Mouse (Mus musculus) layer of hippocampus, adult 18-20 months (tissue): ENCODE measurements around the gene Cib2. TPM values are rescaled to one million over a fixed set of nuclear protein-coding genes. Genes with fewer than 3 reads are reported as not detected.
"Not testable (repeated sequence)": the region's sequence is repeated elsewhere in the genome, so short reads cannot be mapped to it uniquely, and the experiment has no call there.

Experiments
- DNase-seq, 2 experiments: peaks; one replicate each; pipeline ENCODE4 v3.0.0; 2022; ENCODE audit warnings: low spot score in 2 of 2
- long read RNA-seq: library from polyadenylated mRNA; stranded (forward); transcript quantifications from one replicate; pipeline ENCODE4 v2.0.0, GENCODE M21; 2021
- total RNA-seq, 2 experiments: library from RNA; stranded (reverse); gene quantifications; 2 replicates each; pipeline ENCODE4 v1.2.3; 2021

The Cib2 gene
- 10 to 100 TPM; 23.8 to 24.7 TPM for total RNA-seq
- long read RNA-seq, transcript Cib2-201 (6 exons, 1,433 nt), result major isoform, 19 of 24 reads
- long read RNA-seq, partial matches to known transcripts, result 3 of 24 reads
- long read RNA-seq, other reads (novel, unspliced or antisense), result 2 of 24 reads

DNA sequence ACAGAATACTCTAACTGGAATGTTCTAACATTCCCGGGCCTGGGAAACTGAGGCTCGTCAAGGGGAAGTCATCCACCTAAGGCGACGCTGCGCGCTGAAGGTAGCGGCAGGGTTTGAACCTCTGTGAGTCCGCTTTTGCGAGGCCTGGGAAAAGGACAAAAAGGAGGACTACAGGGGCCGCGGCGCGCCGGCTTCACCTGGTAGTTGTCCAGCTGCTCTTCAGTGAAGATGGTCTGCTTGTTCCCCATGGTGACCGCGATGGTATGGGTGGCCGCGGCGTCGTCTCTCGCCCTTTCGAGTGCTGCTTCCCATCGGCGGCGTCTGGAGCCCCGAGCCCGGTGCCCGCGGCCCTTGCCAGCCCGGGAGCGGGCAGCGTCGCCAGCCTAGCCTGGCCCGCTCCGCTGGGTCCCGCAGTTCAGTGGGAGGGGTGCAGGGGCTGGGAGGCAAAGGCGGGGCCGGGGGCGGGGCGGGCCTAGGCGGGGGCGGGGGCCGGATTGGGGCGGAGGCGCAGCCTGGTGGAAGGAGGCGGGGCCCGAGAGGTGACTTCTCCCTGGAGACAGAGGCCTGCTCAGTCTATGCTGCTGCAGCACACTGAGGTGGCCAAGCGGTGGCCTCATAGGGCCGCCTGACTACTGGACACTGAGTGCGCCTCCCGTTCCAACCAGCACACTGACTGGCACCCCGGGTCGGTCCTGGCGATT lies at the start of gene Cib2:
Gene Cib2 (minus strand): TSS at position 448 of the 701 bp plus-strand sequence.
- DNase-seq, result peak; percentile 37 to 77

DNA sequence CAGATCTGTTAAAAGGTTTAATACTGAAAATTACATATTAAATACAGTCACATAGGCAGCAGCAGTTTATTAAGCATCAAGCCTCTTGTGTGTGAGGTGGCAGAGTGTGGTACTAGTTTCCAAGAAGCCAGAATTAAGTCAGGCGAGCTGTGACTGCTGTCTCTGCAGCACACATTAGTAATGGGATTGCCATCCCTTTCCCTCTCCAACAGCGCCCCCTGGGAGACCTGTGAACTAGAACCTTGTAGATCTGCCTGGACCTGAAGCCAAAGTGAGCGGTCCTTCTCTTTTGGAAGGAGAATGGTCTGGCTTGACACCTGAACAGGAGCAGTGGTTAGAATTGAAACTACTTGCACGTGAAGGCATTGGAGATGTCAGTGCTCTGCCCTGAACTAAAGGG lies 44.9 kb upstream of the Cib2 start:
- peak in 1 of 2 experiments; percentile 55 for DNase-seq

DNA sequence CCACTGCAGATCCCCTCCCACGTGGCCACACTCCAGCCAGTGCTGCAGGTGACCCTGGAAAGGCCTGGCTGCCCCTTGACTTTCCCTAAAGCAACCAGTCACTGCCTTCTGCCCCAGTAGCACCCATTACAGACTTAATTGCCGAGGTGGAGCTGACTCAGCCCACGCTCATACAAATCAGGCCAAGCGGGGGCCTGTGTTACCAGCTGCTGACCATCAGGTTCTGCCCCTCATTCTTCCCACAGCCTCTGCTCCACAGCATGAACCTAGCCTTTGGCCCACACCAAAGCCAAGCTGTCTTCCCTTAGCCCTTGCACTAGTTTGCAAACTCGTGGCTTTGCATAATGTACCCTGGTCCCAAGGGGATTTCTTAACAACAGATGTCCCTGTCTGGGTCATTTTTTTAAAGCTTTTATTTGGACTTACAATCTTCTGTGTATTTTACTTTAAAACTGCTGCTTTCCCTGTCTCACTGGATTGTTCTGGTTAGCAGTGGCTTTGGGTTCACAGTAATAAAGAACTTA lies 44.2 kb upstream of the Cib2 start:
- DNase-seq, result no peak

DNA sequence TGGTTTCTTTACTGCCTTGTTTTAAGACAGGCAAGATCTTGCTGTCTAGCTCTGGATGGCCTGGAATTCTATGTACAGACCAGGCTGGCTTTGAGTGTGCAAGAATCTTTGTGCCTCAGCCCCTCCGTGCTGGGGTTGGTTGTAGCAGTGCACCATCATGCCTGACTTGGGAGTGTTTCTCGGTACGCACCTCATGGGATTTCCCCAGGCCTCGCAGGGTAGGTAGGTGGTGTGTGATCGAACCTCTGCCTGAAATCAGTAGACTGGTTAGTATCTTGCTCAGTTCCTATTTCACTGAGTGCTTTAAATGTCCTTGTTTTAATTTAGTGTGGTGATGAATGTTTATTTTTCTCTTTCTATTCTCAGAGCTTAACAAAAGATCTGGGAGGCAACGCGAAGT lies 42.9 kb upstream of the Cib2 start:
- DNase-seq, result no peak

DNA sequence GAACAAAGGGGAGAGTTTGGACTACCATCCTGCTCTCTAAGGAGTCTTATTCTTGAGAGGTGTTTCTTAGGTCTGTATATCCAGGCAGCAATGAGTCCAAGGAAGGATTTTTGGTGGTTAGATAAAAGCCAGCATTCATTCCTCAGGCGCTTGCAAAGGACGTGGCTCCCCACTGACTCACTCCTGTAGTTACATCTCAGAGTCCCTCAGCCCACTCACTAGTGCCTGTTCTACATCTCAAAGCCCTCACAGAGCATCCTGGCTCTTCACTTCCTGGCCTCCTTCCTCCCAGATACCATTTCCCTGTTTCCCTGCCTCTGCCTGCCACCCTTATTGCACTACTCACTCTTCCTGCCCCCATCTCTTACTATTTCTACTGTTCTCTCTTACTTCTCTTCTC lies 42.4 kb upstream of the Cib2 start:
- DNase-seq, result no peak

DNA sequence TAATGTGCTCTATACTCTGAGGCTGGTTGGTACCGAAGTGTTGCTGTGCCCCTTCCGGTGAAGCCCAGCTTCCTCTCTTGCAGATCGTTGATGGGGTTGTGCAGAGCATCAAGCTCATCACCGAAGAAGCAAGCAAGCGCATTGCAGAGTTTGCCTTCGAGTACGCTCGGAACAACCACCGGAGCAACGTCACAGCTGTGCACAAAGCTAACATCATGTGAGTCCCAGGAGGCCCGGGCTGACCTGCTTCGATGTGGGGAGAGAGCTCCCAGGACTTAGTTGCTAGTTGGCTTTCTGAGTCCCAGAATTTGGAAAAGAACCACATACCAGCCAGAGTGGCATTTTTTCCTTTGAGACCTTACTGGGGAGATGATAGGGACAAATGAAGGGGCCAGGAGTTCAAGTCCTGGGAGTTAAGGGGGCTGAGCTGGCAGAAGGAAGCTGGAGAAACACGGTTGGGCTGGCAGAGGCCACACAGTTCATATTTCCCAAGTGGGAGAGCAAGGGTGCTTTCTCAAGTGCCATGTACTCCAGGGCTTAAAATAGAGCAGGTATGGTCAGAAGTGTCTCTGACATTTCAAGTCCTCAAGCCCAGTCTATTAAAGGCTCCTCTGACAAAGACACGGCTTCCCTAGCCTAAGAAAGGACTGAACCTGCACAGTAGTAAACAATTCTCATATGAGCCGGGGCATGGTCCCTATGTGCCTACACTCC lies 36.9 kb upstream of the Cib2 start:
- no peak for DNase-seq

DNA sequence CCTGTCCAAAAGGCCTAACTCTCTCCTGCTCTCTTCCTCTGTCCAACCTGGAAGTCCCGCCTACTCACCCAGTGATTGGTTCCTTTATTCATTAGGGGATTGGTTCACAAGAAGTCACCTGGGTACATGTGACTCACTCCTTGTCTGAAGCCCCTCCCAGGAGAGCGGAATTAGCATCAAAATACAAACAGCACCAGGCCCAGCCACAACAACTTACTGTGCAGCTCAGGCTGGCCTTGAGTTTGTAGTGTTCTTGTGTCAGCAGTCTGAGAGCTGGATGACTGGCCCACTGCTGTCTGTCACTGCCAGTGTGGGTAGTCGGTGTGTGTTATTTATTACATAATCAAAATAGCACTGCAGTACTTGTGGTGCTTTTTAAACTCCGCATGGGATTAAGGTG lies 33.6 kb upstream of the Cib2 start:
- DNase-seq, result not testable (repeated sequence)

DNA sequence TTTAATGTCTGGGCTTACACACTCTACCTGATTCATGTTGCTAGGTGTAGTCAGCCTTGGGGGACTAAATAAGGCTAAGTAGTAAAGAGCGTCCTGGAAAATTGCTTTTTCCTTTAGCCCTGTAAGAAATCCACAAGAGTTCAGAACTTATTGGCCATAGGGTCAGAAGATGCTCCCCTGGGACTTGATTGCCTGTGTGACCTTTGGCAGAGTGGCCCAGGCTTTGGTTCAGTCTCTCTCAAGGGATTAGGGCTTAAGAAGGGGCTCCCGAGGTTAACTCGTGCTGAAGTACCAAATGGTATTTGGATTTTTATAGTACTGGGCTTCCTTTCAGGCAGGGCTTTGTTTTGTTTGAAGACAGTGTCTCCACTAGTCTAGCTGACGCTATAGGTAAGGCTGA lies 27.8 kb upstream of the Cib2 start:
- no peak for DNase-seq

DNA sequence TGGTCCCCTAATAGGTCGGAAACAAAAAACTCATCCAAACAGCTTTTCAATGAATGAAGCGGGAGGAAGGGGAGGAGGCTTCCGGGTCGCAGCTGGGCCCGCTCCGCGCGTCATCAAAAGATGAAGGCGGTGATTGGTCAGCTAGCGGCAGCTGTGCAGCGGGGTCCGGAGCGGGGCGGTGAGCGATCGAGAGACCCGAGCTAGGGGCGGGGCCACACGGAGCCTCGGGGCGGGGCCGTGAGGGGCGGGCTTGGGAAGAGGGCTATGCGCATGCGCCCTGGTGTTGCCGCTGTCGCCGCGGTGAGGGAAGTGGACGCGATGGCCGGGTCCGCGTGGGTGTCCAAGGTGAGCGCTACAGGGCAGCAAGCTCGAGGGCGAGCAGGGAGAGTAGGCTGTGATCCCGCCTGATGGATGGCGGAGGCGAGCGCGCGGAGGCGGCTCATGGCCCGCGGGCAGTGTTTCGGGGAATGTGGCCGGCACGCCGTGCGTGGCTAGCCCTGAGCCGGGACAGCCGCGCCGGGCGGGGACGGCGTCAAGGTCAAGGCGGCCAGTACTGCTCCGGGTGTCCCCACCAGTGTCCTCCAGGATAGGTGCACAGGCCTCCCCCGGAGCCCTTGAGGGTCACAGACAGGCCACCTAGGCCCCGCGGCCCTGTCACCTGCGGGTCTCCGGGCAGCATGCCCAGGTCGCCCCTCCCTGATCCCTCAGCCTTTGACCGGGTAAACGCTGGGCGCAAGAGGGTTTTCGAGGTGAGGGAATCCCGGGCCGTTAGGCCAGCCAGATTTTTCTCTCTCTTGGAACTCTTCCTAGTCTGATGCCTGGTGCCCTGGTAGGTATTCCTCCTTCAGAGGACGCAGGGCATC lies 26.4 kb upstream of the Cib2 start, which contains the start of gene Idh3a:
Gene Idh3a (plus strand): TSS at position 136 of the 863 bp plus-strand sequence.
- DNase-seq, result peak; percentile 96 to 97

DNA sequence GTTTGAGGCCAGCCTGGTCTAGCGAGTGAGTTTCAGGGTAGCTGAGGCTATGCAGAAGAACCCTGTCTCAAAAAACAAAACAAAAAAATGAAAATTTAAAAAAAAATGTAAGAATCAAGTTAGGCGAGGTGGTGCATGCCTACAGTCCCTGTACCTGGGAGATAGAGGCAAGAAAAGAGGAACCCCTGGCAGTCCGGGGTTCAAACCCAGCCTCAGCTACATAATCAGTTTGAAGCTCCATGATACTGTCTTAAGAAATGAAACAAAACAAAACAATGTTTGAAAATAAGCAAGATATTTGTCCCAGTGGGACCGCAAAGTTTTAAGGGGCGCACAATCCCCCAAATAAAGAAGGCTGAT lies 25.8 kb upstream of the Cib2 start:
- no peak for DNase-seq

DNA sequence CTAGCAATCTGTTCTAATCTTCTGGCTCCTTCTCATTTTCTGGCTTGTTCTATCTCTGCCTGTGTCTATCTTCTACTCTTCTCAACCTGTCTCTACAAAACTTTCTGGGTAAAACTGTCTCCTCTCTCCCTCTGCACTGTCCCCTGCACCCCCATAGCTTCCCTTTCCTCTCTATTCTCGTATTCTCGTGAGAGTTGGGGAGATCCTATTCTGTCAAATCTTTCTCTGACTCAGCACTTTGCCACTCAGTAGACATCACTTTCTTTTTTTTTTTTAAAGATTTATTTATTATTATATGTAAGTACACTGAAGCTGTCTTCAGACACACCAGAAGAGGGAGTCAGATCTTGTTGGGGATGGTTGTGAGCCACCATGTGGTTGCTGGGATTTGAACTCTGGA lies 24.1 kb upstream of the Cib2 start:
- DNase-seq, result not testable (repeated sequence)

DNA sequence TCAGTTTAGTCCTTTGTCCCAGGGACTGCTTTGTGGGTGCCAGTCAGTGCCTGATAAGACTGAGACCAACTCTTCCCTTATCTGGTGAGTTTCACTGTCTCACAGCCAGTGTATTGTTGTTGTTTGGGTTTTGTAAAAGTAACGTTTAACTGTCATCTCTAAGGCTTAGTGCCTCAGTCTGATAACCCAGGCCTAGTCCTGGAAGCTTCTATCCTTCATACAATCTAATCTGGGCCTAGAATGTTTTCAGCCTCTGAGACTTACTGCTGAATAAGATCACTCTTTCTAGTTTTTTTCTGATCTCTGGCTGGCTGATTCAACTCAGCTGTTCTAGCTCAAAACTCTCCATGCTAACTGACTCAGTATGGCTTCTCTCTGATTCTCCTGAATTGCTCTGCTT lies 23.7 kb upstream of the Cib2 start:
- no peak for DNase-seq

DNA sequence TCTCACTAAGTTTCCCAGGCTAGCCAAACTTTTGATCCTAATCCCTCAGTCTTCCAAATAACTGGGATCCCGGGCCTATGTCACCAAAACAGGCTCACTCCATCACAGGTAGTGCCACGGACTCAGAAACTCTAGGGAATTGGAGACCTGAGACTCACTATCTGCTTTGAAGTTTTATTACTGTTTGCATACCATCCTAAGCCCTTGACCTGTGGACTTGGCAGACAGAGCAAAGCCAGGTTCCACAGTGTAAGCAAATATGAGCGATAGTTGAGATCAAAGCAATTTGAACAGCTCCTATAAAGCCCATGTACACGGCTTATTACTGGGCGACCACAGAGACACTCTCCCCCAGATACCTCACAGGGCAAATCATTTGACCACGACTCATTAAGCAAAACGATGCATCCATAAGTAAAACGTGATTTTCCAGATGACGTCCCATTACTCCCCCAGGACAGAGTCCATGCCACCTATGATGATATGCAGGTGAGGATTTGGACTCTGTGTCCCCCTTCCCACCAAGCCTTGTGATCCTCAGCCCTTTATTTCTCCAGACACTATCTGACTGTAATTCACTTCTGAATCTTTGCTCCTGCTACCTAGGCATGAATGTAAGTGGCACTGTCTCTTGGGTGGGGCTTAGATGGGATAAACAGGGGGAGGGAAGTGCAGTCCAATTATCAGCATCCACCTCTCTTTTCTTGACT lies 11.3 kb upstream of the Cib2 start:
- DNase-seq, result no peak

DNA sequence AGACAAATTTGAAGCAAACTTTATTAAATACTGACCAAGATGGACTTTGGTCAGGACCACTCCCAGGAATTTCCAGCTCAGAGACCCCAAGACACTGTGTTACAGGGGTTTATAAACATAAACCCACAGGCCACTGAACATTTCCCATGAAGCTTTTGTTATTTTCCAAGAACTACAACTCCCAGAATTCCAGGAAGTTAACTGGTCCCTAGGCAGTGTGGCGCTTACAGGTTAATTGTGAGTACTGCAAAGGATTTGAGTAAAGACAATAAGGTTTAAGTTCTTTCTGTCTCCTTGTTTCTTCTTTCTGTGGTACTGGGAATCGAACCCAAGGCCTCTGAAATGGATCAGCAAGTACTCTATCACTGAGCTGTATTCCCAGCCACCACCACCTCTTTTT lies 8.7 kb upstream of the Cib2 start:
- DNase-seq, result no peak

DNA sequence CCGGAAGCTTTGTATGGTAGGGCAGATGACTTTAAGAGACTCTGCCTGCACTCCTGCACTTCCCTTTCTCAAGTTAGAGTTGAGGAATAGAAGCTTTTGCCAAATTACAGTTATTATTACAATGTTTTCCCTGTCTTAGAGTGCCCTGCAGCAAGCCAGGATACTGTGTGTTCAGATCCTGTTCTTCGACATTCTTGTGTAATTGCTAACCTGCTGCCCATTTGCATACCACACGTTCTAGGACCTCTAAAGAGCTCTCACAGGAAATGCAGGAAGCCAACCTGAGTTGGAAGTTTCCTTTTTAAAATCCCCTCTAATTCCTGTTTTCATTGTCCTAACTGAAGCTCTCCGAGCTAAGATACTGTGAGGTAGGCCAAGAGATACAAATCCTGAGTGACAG lies 6.9 kb upstream of the Cib2 start:
- DNase-seq, result no peak

DNA sequence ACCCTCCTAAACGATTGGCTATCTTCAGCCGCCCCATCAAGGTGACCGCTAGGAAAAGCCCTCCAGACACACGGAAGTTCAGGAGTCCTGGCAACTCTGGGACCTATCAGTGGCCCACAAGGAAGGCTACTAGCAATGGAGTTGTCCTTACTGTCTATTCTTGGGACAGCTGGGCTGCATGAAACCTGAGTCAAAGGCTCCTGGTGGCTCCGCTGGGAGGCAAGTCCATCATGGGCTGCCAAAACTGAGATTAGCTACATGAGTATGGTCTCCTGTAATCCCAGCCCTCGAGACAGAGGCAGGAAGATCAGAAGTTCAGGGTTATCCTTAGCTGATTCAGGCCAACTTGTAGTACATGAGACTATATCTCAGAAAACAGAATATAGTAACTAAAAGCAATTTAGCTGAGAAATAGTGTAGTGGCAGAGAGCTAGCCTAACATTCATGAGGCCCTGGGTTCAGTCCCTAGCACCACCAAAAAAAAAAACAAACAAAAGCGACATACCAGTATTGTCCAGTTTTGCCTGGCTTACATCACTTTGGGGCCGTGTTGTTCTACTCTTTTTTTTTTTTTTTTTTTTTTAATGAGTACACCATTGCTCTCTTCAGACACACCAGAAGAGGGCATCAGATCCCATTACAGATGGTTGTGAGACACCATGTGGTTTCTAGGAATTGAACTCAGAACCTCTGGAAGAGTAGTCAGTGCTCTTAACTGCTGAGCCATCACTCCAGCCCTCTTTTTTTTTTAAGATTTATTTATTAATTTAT lies 998 bp upstream of the Cib2 start:
- no peak for DNase-seq

DNA sequence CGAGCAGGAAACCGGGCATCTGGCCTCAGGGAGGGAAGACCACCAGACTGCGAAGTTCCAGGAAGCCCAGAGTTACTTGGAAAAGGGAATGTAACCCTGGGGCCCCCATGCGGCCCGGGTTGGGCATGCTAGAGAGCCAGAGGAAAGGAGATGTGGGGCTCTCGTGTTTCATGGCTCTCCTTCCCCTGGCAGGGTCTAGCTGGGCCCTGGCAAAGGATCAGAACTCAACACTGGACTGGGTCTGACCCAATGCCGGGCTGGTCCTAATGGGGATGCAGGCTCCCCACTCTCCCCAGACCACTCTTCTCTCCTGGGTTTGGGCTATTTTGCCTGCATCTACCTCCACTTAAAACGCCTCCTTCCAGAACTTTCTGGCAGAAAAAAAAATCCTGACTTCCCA lies 1.3 kb downstream of the Cib2 start:
- no peak for DNase-seq

DNA sequence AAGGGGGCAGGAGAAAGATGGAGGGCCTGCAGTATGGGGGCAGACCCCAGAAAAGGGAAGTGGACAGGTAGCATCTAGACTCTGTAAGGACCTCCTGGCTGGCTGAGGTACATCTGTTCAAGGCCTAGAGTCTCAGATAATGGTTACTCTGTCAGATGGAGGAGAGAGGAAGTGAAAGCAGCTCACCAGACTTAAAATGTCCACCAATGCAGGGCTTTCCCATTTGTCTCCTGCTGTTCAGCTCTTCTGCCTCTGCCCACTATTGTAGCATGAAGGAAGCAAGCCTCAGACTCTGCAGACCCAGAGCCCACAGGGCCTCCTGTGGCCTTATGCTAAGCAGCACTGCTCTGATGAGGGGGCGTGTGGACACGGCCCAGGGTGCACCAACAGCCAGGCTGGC lies 5.0 kb downstream of the Cib2 start:
- no peak for DNase-seq

DNA sequence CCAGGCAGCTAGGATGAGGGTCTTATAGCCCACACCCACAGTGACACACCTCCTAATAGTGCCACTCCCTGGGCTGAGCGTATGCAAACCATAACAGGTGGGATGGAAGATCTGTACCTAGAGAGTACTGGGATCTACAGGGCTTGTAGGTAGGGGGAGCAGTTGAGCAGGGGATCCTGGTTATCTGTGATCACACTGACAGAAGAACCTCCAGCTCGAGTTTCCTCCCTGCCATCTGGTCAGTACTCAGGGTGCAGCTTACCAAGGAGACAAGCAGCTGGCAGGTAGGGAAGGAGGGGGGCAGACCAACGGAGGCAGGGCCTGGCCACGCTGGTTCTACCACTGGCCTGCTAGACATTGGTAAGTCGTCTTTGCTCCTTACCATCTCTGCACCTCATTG lies 7.6 kb downstream of the Cib2 start:
- peak in 1 of 2 experiments; percentile 46 for DNase-seq

DNA sequence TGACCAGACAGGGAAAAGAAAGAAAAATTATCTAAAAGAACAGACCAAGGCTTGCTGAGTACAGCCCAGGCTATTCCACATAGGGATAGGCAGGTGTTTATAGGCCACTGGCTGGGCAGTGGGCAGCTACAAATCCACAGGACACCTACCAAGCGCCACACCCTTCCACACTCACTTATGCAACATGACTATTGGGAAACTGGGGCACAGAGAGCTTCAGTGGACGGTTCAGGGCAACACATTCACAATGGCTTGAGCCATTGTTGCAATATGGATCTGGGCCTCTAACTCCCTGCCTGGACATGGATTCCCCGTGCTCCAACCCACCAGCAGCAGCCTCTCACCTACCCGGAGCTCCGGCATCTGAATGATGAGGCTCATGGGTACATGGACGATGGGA lies 10.6 kb downstream of the Cib2 start:
- no peak for DNase-seq
